Mouse (Mus musculus) liver, embryonic 15.5 days (tissue): ENCODE data around the gene Esam. TPM values are rescaled to one million over a fixed set of nuclear protein-coding genes. Genes with fewer than 3 reads are reported as not detected.

Source experiments
- ATAC-seq: fragments of 200-750 bp; cut with Nextera tagmentation; 2 replicates; pipeline ENCODE4 v1.8.0; 2017; ENCODE audit warnings: moderate number of reproducible peaks, mild to moderate bottlenecking, moderate library complexity; ENCODE audit not compliant: insufficient read depth
- H3K27ac ChIP-seq: fragments of 300-500 bp; sonication (generic); replicated peaks from 2 replicates; pipeline ENCODE4 v1.5.1; 2015; ENCODE audit warnings: mild to moderate bottlenecking, inconsistent platforms
- H3K27me3 ChIP-seq: fragments of 300-500 bp; sonication (generic); 2 replicates; pipeline ENCODE4 v1.6.1; 2015; ENCODE audit warnings: mild to moderate bottlenecking, inconsistent platforms
- H3K36me3 ChIP-seq: fragments of 300-500 bp; sonication (generic); replicated peaks from 2 replicates; pipeline ENCODE4 v1.6.1; 2015; ENCODE audit warnings: moderate library complexity, mild to moderate bottlenecking, inconsistent platforms
- H3K4me1 ChIP-seq: fragments of 300-500 bp; sonication (generic); replicated peaks from 2 replicates; pipeline ENCODE4 v1.6.1; 2015; ENCODE audit warnings: inconsistent platforms
- H3K4me2 ChIP-seq: fragments of 300-500 bp; sonication (generic); 2 replicates; pipeline ENCODE4 v1.6.1; 2015; ENCODE audit warnings: moderate library complexity, mild to moderate bottlenecking, inconsistent platforms
- H3K4me3 ChIP-seq: fragments of 300-500 bp; sonication (generic); replicated peaks from 2 replicates; pipeline ENCODE4 v1.5.1; 2015; ENCODE audit warnings: mild to moderate bottlenecking, inconsistent platforms
- H3K9ac ChIP-seq: fragments of 300-500 bp; sonication (generic); 2 replicates; pipeline ENCODE4 v1.6.1; 2015; ENCODE audit warnings: moderate library complexity, mild to moderate bottlenecking, inconsistent platforms
- H3K9me3 ChIP-seq: fragments of 300-500 bp; sonication (generic); replicated peaks from 2 replicates; pipeline ENCODE4 v1.6.1; 2016; ENCODE audit warnings: inconsistent platforms
- WGBS: fragments of 180-500 bp; shearing (Covaris S2); methylation state at CpG from one replicate; pipeline ENCODE4 v1.1.7; 2015; ENCODE audit warnings: mixed read lengths; ENCODE audit not compliant: insufficient replicate concordance; 5-methylcytosine and 5-hydroxymethylcytosine counted together
- polyA plus RNA-seq: library from polyadenylated mRNA; unstranded; fragments of >200 nt; fragmentation: Nextera tagmentation; extraction: Ambion mirVana; gene quantifications from 2 replicates; pipeline ENCODE4 v1.2.1, GENCODE M21; 2015

The Esam gene
- polyA plus RNA-seq, 1 experiment from 2014 or later = 14.5 TPM

DNA sequence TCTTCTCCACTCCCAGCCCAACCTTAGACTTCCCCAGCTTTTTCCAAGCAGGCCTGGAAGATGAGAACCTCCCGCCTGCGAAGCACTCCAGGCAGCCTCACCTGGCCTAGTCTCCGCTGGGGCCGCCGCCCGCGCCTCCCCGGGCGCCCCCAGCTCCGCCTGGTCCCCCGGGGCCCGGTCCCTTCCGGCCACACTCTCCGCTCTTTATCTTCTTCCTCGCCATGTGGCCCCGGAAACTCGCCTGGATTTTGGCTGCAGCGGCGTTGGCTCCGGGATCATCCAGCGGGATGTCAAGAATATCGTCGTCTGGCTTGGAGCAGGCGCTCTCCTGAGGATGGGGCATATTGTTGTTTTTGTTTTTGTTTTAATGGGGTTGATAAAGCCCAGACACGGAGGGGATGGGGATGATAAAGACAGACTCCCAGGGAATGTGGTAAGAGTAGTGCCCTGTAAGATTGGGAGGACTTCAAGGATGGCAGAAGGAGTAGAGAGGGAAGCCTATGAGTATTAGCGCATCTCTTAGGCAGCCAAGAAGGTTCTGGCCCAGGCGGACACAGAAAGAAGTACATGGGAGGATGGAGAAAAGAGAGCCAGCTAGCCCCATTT lies 18.1 kb downstream of the Esam start:
- peaks cover 19% of the 10 kb centered on the region for H3K4me1 ChIP-seq
- ATAC-seq = no peak
- no peak overlapping the region for H3K4me2 ChIP-seq
- H3K36me3 ChIP-seq = no peaks in the 10 kb centered on the region
- H3K27me3 ChIP-seq = peaks cover 26% of the 10 kb centered on the region
- H3K27ac ChIP-seq = no peak overlapping the region
- H3K9ac ChIP-seq = no peak overlapping the region
- WGBS = 69% methylated on average over 27 of the region's 27 CpGs
- no peaks in the 10 kb centered on the region for H3K9me3 ChIP-seq
- no peak overlapping the region for H3K4me3 ChIP-seq

DNA sequence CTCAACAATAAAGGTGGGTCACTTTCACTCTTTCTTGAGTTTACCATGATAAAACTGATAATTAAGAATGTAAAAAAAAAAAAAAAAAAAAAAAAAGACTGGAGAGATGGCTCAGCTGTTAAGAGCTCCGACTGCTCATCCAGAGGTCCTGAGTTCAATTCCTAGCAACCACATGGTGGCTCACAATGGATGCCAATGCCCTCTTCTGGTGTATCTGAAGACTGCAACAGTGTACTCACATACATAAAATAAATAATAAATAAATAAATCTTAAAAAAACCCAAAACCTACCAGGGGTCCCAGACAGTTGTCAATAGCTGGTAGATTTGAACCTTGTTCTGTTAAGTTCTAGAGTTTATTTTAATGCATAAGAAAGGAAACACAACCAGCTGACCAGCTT lies 19.0 kb downstream of the Esam start:
- no peak overlapping the region for H3K4me3 ChIP-seq
- H3K36me3 ChIP-seq = no peaks in the 10 kb centered on the region
- H3K27ac ChIP-seq = no peak overlapping the region
- H3K4me1 ChIP-seq = peaks cover 23% of the 10 kb centered on the region
- 50% methylated on average over 1 of the region's 1 CpGs for WGBS
- no peak for ATAC-seq
- H3K9ac ChIP-seq = no peak overlapping the region
- no peaks in the 10 kb centered on the region for H3K9me3 ChIP-seq
- peaks cover 34% of the 10 kb centered on the region for H3K27me3 ChIP-seq
- no peak overlapping the region for H3K4me2 ChIP-seq

GRCm38 (mm10) chr9:37550435-37550834 lies 22.6 kb downstream of the Esam start:
- Histone ChIP-seq H3K27ac (no peak overlapping the region), H3K4me3 (no peak overlapping the region), H3K4me1 (peaks cover 40% of the 10 kb centered on the region), H3K4me2 (no peak overlapping the region), H3K27me3 (peaks cover 54% of the 10 kb centered on the region), H3K36me3 (no peaks in the 10 kb centered on the region), H3K9ac (no peak overlapping the region), H3K9me3 (no peaks in the 10 kb centered on the region)
- 62% methylated on average over 1 of the region's 1 CpGs for WGBS
- ATAC-seq = no peak

- no peaks in the 10 kb centered on the region for H3K9me3 ChIP-seq
- H3K27ac ChIP-seq = no peak overlapping the region
- no peaks in the 10 kb centered on the region for H3K36me3 ChIP-seq
- H3K4me3 ChIP-seq = peak overlapping the region; percentile 51
- ATAC-seq = 0 out of 2 replicates have a peak, but pooled peaks have one; percentile 10
- H3K4me1 ChIP-seq = peaks cover 40% of the 10 kb centered on the region
- 2% methylated on average over 23 of the region's 23 CpGs for WGBS
- H3K27me3 ChIP-seq = peaks cover 53% of the 10 kb centered on the region
- H3K9ac ChIP-seq = peak overlapping the region; percentile 30; the same call in 1 of the 2 replicates
- peak overlapping the region; percentile 85 for H3K4me2 ChIP-seq
These were observed 24.1 kb downstream of the Esam start for GRCm38 (mm10) chr9:37551751-37552531.

DNA sequence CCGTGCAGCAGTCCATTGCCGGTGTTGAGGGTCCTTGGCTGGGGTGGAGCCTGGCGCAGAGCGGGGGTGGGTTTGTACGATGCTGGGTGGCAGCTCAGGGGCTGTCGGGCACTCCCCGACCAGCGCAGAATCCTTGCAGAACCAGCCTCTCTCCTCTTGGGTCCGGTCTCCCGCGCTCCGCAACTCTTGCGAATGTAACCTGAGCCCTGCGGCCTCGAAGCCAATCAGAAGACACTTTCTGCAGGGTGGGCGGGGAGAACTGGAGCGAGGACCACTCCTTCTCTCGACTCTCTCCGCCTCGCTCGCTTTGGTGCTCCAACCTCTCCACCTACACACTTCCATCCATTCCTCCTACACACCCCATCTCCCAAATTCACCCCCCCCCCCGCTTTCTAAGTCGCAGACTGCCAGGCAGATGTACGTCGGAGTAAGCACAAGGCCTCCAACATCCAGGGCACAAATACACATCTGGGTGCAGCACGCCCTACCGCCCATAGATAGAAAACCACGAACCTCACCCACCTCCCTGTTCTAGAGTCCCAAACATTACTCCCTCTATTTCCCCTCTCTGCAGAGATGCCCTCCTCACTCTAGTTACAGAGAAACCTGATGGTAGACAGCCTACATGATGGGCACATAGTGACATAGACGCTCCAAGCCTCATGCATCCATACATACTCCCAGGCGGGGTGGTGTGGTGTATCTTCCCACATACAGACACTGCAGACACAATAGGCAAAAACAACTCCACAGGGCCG lies 24.8 kb downstream of the Esam start, which contains the start of gene Nrgn:
TSS of gene Nrgn (minus strand) at position 369 of the 758 bp plus-strand sequence.
- WGBS = 3% methylated on average over 31 of the region's 31 CpGs
- no peak within 1 kb of the TSS for H3K27ac ChIP-seq
- peak within 1 kb of the TSS; percentile 30; the same call in 1 of the 2 replicates for H3K9ac ChIP-seq
- peak; percentile 85 for ATAC-seq
- H3K4me1 ChIP-seq = peaks cover 40% of the 10 kb centered on the region
- no peaks in the 10 kb centered on the region for H3K36me3 ChIP-seq
- peaks cover 53% of the 10 kb centered on the region for H3K27me3 ChIP-seq
- no peaks in the 10 kb centered on the region for H3K9me3 ChIP-seq
- H3K4me2 ChIP-seq = peak within 1 kb of the TSS; percentile 85
- H3K4me3 ChIP-seq = peak within 1 kb of the TSS; percentile 51

DNA sequence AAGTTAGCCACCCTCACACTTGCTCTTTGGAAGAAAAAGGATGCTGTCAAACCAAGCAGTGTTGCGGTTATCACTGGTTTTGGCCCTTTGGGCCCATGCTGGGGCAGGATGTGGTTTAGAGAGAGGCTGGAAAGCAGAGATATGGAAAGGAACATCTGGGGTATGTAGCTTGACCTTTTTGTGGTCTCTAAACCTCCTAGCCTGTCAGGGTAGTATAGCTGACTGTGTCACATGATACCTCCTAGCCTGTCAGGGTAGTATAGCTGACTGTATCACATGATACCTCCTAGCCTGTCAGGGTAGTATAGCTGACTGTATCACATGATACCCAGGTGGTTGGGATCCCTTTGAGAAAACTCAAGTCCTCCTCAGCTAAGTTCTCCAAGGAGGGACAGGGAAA lies 26.4 kb downstream of the Esam start:
- no peak overlapping the region for H3K4me3 ChIP-seq
- H3K4me2 ChIP-seq = no peak overlapping the region
- peaks cover 40% of the 10 kb centered on the region for H3K4me1 ChIP-seq
- H3K27me3 ChIP-seq = peaks cover 53% of the 10 kb centered on the region
- no peaks in the 10 kb centered on the region for H3K9me3 ChIP-seq
- no peak overlapping the region for H3K27ac ChIP-seq
- ATAC-seq = peak; percentile 68; the same call in 1 of the 2 replicates
- H3K36me3 ChIP-seq = no peaks in the 10 kb centered on the region
- H3K9ac ChIP-seq = no peak overlapping the region
- 11% methylated on average over 1 of the region's 1 CpGs for WGBS

GRCm38 (mm10) chr9:37554838-37555748 lies 27.2 kb downstream of the Esam start, which contains the start of gene Siae:
Gene Siae, plus strand, starts transcription at chr9:37555698.
- Histone ChIP-seq H3K9me3 (no peaks in the 10 kb centered on the region), H3K36me3 (no peaks in the 10 kb centered on the region), H3K27me3 (peaks cover 49% of the 10 kb centered on the region), H3K4me2 (no peak within 1 kb of the TSS), H3K4me3 (no peak within 1 kb of the TSS), H3K4me1 (peaks cover 40% of the 10 kb centered on the region), H3K27ac (no peak within 1 kb of the TSS), H3K9ac (no peak within 1 kb of the TSS)
- no peak for ATAC-seq
- WGBS = 34% methylated on average over 7 of the region's 7 CpGs

DNA sequence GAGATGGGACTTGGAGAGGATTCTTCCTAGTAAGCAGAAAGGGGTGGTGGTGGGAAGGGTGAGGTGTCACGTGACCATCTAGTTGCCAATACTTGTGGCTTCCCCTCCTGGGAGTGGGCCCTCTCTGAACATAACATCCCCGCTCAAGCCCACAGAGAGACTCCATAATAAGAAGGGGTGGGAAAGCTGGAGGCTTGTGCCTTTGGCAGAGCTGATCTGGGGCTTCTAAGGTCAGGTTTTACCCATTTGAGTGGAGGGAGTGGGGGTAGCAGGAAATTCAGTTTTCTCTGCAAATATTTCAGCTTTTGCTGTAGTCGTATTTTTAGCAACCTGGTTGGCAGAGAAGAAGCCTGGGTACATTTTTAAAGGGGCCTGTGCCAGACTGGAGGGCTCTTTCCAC lies 28.5 kb downstream of the Esam start:
- WGBS = 47% methylated on average over 3 of the region's 3 CpGs
- no peak overlapping the region for H3K27ac ChIP-seq
- no peak for ATAC-seq
- H3K9me3 ChIP-seq = no peaks in the 10 kb centered on the region
- peaks cover 40% of the 10 kb centered on the region for H3K4me1 ChIP-seq
- H3K36me3 ChIP-seq = no peaks in the 10 kb centered on the region
- H3K27me3 ChIP-seq = peaks cover 37% of the 10 kb centered on the region
- H3K4me2 ChIP-seq = no peak overlapping the region
- no peak overlapping the region for H3K4me3 ChIP-seq
- H3K9ac ChIP-seq = no peak overlapping the region

- Histone ChIP-seq H3K27ac (no peak overlapping the region), H3K9me3 (no peaks in the 10 kb centered on the region), H3K4me1 (peaks cover 14% of the 10 kb centered on the region), H3K36me3 (no peaks in the 10 kb centered on the region), H3K4me3 (no peak overlapping the region), H3K4me2 (no peak overlapping the region), H3K9ac (no peak overlapping the region), H3K27me3 (peaks cover 5% of the 10 kb centered on the region; the same call in 1 of the 2 replicates)
- no peak for ATAC-seq
- 78% methylated on average over 2 of the region's 2 CpGs for WGBS
These were observed 32.7 kb downstream of the Esam start for GRCm38 (mm10) chr9:37560617-37561016.

- WGBS = 12% methylated on average over 1 of the region's 1 CpGs
- Histone ChIP-seq H3K9ac (no peak overlapping the region), H3K9me3 (no peaks in the 10 kb centered on the region), H3K4me1 (peaks cover 36% of the 10 kb centered on the region), H3K36me3 (no peaks in the 10 kb centered on the region), H3K4me3 (no peak overlapping the region), H3K4me2 (no peak overlapping the region), H3K27me3 (no peaks in the 10 kb centered on the region), H3K27ac (no peak overlapping the region)
- ATAC-seq = peak; percentile 32; the same call in 1 of the 2 replicates
These were observed 35.9 kb downstream of the Esam start for GRCm38 (mm10) chr9:37563805-37564204.
